Mouse (Mus musculus) megakaryocyte progenitor cell, adult 5-6 weeks (primary cell): ENCODE data around the gene Prpf38a. TPM values are rescaled to one million over a fixed set of nuclear protein-coding genes. Genes with fewer than 3 reads are reported as not detected.

Experiments
- total RNA-seq, 2 experiments: library from RNA; stranded (forward) in 1 of 2; stranded (reverse) in 1 of 2; fragments of 157-497, 149-512 nt in 1 of 2; fragments of 200-1000 nt in 1 of 2; gene quantifications; 2 replicates each; pipeline versions ENCODE4 v1.2.3 to v1.2.4; 2015 to 2017

The Prpf38a gene
- total RNA-seq, 2 experiments from 2014 or later = 69.1 to 134 TPM

Other genes with a start within 250 kb of the Prpf38a start
- gene Shisal2a, start 196.0 kb downstream of the Prpf38a start, total RNA-seq (2015) = not detected in 2 replicates
- not detected in 2 replicates for gene Shisal2a, start 196.0 kb downstream of the Prpf38a start, total RNA-seq (2017)
- gene Gpx7, start 172.4 kb downstream of the Prpf38a start, total RNA-seq (2015) = 0.46 and 0.79 TPM in 2 replicates
- gene Gpx7, start 172.4 kb downstream of the Prpf38a start, total RNA-seq (2017) = 0.50 and 0.95 TPM in 2 replicates
- gene Tut4, start 119.9 kb downstream of the Prpf38a start, total RNA-seq (2015) = 69.5 and 88.5 TPM in 2 replicates
- gene Tut4, start 119.9 kb downstream of the Prpf38a start, total RNA-seq (2017) = 29.4 and 45.8 TPM in 2 replicates
- gene Orc1, start 87 bp upstream of the Prpf38a start, total RNA-seq (2015) = 13.6 and 16.4 TPM in 2 replicates
- 10.5 and 12.2 TPM in 2 replicates for gene Orc1, start 87 bp upstream of the Prpf38a start, total RNA-seq (2017)
- 16.8 and 18.6 TPM in 2 replicates for gene Cc2d1b, start 40.6 kb upstream of the Prpf38a start, total RNA-seq (2015)
- 28.3 and 44.0 TPM in 2 replicates for gene Cc2d1b, start 40.6 kb upstream of the Prpf38a start, total RNA-seq (2017)
- not detected in 2 replicates for gene 3110021N24Rik, start 140.3 kb upstream of the Prpf38a start, total RNA-seq (2015)
- not detected in 2 replicates for gene 3110021N24Rik, start 140.3 kb upstream of the Prpf38a start, total RNA-seq (2017)
- 0.15 and 0.90 TPM in 2 replicates for gene Zfyve9, start 201.5 kb upstream of the Prpf38a start, total RNA-seq (2015)
- 0.33 and 0.41 TPM in 2 replicates for gene Zfyve9, start 201.5 kb upstream of the Prpf38a start, total RNA-seq (2017)